Mouse (Mus musculus) lung, postnatal 0 days (tissue): ENCODE measurements at regions not wholly inside any gene's neighbourhood (a gene's known extent, or its start where the extent isn't known, plus 50 kb on each side); places are given as distances from the start of the nearest gene placed in this dataset.

ENCODE experiments used
- ATAC-seq: fragments of 200-750 bp; cut with Nextera tagmentation; 2 replicates; pipeline ENCODE4 v1.8.0; 2017; ENCODE audit warnings: moderate library complexity
- DNase-seq: peaks from one replicate; pipeline ENCODE4 v3.0.0-alpha.2; 2016; ENCODE audit warnings: low spot score
- H3K27ac ChIP-seq: fragments of 300-500 bp; sonication (generic); 2 replicates; pipeline ENCODE4 v1.5.1; 2014; ENCODE audit warnings: antibody characterized with exemption, mild to moderate bottlenecking, low read length, mixed read lengths
- H3K27me3 ChIP-seq: fragments of 300-500 bp; sonication (generic); replicated peaks from 2 replicates; pipeline ENCODE4 v1.6.1; 2014; ENCODE audit warnings: low read length, mixed read lengths; ENCODE audit not compliant: insufficient read depth
- H3K36me3 ChIP-seq: fragments of 300-500 bp; sonication (generic); 2 replicates; pipeline ENCODE4 v1.6.1; 2014; ENCODE audit warnings: low read length, mixed read lengths; ENCODE audit not compliant: insufficient read depth
- H3K4me1 ChIP-seq: fragments of 300-500 bp; sonication (generic); 2 replicates; pipeline ENCODE4 v1.6.1; 2014; ENCODE audit warnings: antibody characterized with exemption, low read depth, low read length, mixed read lengths; ENCODE audit not compliant: insufficient read depth
- H3K4me2 ChIP-seq: fragments of 300-500 bp; sonication (generic); replicated peaks from 2 replicates; pipeline ENCODE4 v1.6.1; 2014; ENCODE audit warnings: low read depth, mild to moderate bottlenecking, low read length, moderate library complexity, mixed read lengths
- H3K4me3 ChIP-seq: fragments of 300-500 bp; sonication (generic); 2 replicates; pipeline ENCODE4 v1.5.1; 2014; ENCODE audit warnings: low read depth, low read length
- H3K9ac ChIP-seq: fragments of 300-500 bp; sonication (generic); replicated peaks from 2 replicates; pipeline ENCODE4 v1.6.1; 2014; ENCODE audit warnings: low read depth, mild to moderate bottlenecking
- H3K9me3 ChIP-seq: fragments of 300-500 bp; sonication (generic); 2 replicates; pipeline ENCODE4 v1.6.1; 2016; ENCODE audit warnings: low read length, mixed read lengths
- CTCF ChIP-seq: IDR thresholded peaks from 2 replicates; pipeline ENCODE4 v1.5.1; 2016; ENCODE audit warnings: antibody characterized with exemption, mild to moderate bottlenecking
- EP300 ChIP-seq: IDR thresholded peaks from 2 replicates; pipeline ENCODE4 v1.6.1; 2016; ENCODE audit warnings: antibody characterized with exemption, mild to moderate bottlenecking, control low read depth
- whole genome bisulfite sequencing: fragments of 180-500 bp; shearing (Covaris S2); extraction: QIAGEN DNeasy Blood & Tissue Kit; methylation state at CpG from one replicate; pipeline ENCODE4 v1.1.7; 2014; 5-methylcytosine and 5-hydroxymethylcytosine counted together

- 81% methylated on average over 12 of the region's 12 CpGs for whole genome bisulfite sequencing
- TF ChIP-seq CTCF (no peak), EP300 (no peak)
- H3K27me3 ChIP-seq = no peaks in the 10 kb centered on the region
- H3K4me3 ChIP-seq = no peak overlapping the region
- no peaks in the 10 kb centered on the region; the same call in 1 of the 2 replicates for H3K4me1 ChIP-seq
- ATAC-seq (no peak), DNase-seq (no peak)
- no peak overlapping the region for H3K27ac ChIP-seq
- H3K9ac ChIP-seq = no peak overlapping the region
- no peaks in the 10 kb centered on the region for H3K9me3 ChIP-seq
- H3K36me3 ChIP-seq = no peaks in the 10 kb centered on the region
- no peak overlapping the region for H3K4me2 ChIP-seq
Measured at GRCm38 (mm10) chr3:52522886-52523285, 254.8 kb downstream of the Foxo1 start.

- H3K27ac ChIP-seq = no peak overlapping the region
- no peaks in the 10 kb centered on the region for H3K9me3 ChIP-seq
- no peak for DNase-seq
- H3K4me3 ChIP-seq = no peak overlapping the region
- H3K36me3 ChIP-seq = no peaks in the 10 kb centered on the region
- no peaks in the 10 kb centered on the region for H3K4me1 ChIP-seq
- no peak for TF ChIP-seq EP300
- no peak for TF ChIP-seq CTCF
- no peak for ATAC-seq
- no peaks in the 10 kb centered on the region for H3K27me3 ChIP-seq
- WGBS = 52% methylated on average over 4 of the region's 4 CpGs
- H3K9ac ChIP-seq = no peak overlapping the region
- H3K4me2 ChIP-seq = no peak overlapping the region
Measured at GRCm38 (mm10) chr3:52520609-52520947, 252.4 kb downstream of the Foxo1 start.

DNA sequence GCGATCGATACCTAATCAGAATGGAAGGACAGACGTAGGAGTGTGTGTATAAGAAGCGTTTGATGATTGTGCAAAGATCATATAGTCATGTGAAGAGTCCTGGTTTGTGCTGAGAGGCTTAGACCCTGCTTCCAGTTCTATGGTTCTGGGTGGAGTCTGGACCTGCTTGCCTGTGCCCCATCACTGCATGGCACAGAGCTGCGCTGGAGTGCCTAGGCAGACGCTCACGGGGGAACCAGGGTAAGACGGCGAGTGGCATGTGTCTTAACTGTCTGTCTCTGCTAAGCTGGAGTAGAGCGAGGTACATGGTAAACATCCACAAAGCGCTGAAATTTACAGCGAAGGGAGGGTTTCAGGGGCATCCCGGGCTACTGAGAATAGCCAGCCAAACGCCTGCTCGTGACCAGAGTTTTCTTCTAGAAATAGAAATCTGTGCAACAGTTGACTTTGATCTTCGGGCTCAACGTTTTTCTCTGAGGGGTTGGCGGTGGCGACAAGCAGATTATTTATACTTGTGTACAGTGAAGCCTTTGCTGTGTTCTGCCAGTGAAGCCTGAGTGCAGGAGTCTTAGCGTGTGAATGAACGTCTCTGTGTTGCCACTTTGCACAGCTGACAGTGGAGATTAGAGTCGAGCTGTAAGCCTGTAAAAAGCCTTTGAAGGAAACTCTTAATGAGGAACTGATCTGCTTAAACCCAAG lies 251.9 kb downstream of the Foxo1 start:
- ATAC-seq (no peak), DNase-seq (no peak)
- no peaks in the 10 kb centered on the region for H3K9me3 ChIP-seq
- H3K36me3 ChIP-seq = no peaks in the 10 kb centered on the region
- no peak overlapping the region for H3K9ac ChIP-seq
- no peaks in the 10 kb centered on the region for H3K4me1 ChIP-seq
- WGBS = 63% methylated on average over 22 of the region's 22 CpGs
- H3K4me2 ChIP-seq = no peak overlapping the region
- H3K27ac ChIP-seq = no peak overlapping the region
- no peak for TF ChIP-seq EP300
- no peak for TF ChIP-seq CTCF
- H3K4me3 ChIP-seq = no peak overlapping the region
- no peaks in the 10 kb centered on the region for H3K27me3 ChIP-seq

DNA sequence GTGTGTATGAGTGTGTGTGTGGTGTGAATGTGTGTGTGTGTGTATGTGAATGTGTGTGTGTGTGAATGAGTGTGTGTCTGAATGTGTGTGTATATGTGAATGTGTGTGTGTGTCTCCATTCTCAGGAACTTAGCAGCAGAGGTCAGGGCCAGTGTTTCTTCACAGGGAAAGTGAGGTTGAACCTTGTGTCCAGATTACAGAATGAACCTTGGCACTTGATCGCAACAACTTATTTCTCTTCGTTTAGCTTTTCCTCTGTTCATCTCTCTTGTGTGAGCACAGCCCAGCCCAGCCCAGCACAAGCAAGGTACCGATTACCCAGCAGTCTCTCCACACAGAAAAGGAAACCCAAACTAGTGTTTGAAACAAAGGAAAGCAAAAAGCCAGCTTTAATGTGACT lies 249.7 kb downstream of the Foxo1 start:
- Histone ChIP-seq H3K36me3 (no peaks in the 10 kb centered on the region), H3K4me2 (no peak overlapping the region), H3K27ac (no peak overlapping the region), H3K9ac (no peak overlapping the region), H3K9me3 (no peaks in the 10 kb centered on the region), H3K4me1 (no peaks in the 10 kb centered on the region), H3K4me3 (no peak overlapping the region), H3K27me3 (no peaks in the 10 kb centered on the region)
- DNase-seq = no peak
- TF ChIP-seq EP300 = no peak
- no peak for TF ChIP-seq CTCF
- no peak for ATAC-seq
- WGBS = 87% methylated on average over 3 of the region's 3 CpGs

GRCm38 (mm10) chr3:52516691-52517090 lies 248.6 kb downstream of the Foxo1 start:
- Histone ChIP-seq H3K4me3 (no peak overlapping the region), H3K36me3 (no peaks in the 10 kb centered on the region), H3K27me3 (no peaks in the 10 kb centered on the region), H3K9me3 (no peaks in the 10 kb centered on the region), H3K4me2 (no peak overlapping the region), H3K9ac (no peak overlapping the region), H3K4me1 (no peaks in the 10 kb centered on the region), H3K27ac (no peak overlapping the region)
- DNase-seq = no peak
- 93% methylated on average over 5 of the region's 5 CpGs for WGBS
- TF ChIP-seq CTCF = no peak
- TF ChIP-seq EP300 = no peak
- no peak for ATAC-seq

DNA sequence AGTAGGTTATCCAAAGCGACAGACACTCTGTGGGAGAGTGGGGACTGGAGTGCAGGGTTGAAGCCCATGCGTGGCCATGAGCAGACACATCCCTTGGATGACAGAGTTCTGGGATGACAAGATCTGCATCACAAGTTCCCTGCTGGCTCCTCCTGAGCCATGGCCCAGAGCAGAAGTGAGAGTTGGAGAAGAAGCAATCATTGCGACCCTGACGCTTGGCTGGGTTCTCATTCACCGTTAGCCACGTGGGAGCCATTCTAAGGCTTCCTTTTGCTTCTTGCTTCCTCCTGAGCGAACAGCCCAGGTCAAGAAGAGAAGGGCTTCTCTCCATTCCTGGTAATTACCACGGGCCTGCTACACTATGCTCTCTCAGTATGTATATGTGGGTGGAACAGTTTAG lies 244.6 kb downstream of the Foxo1 start:
- WGBS = 87% methylated on average over 8 of the region's 8 CpGs
- DNase-seq (no peak), ATAC-seq (no peak)
- Histone ChIP-seq H3K36me3 (no peaks in the 10 kb centered on the region), H3K27ac (no peak overlapping the region), H3K4me2 (no peak overlapping the region), H3K9me3 (no peaks in the 10 kb centered on the region), H3K4me3 (no peak overlapping the region), H3K27me3 (no peaks in the 10 kb centered on the region), H3K9ac (no peak overlapping the region), H3K4me1 (no peaks in the 10 kb centered on the region)
- TF ChIP-seq EP300 (no peak), CTCF (no peak)

GRCm38 (mm10) chr3:52511549-52511948 lies 243.4 kb downstream of the Foxo1 start:
- no peaks in the 10 kb centered on the region for H3K36me3 ChIP-seq
- no peaks in the 10 kb centered on the region for H3K9me3 ChIP-seq
- DNase-seq (no peak), ATAC-seq (no peak)
- no peak overlapping the region for H3K9ac ChIP-seq
- no peak overlapping the region for H3K4me3 ChIP-seq
- WGBS = 67% methylated on average over 9 of the region's 9 CpGs
- no peak overlapping the region for H3K4me2 ChIP-seq
- TF ChIP-seq EP300 (no peak), CTCF (no peak)
- no peaks in the 10 kb centered on the region for H3K4me1 ChIP-seq
- no peaks in the 10 kb centered on the region for H3K27me3 ChIP-seq
- H3K27ac ChIP-seq = no peak overlapping the region
